Mouse (Mus musculus) thymus, adult 2 months (tissue): Measurements from ENCODE around the gene Wipf2.

Experiments
- CTCF ChIP-seq: fragments of 200-500 bp; IDR thresholded peaks from 2 replicates; pipeline ENCODE4 v1.5.1; 2012; ENCODE audit warnings: mild to moderate bottlenecking, control low read depth, low read length, moderate library complexity, borderline replicate concordance; ENCODE audit not compliant: control insufficient read depth, poor library complexity, insufficient read depth; ENCODE audit errors: extremely low read depth
- POLR2A ChIP-seq: fragments of 200-500 bp; IDR thresholded peaks from 2 replicates; pipeline ENCODE4 v1.6.1; 2012; ENCODE audit warnings: mild to moderate bottlenecking, low read length, control low read depth, moderate library complexity; ENCODE audit not compliant: control insufficient read depth, poor library complexity, insufficient read depth; ENCODE audit errors: extremely low read depth

DNA sequence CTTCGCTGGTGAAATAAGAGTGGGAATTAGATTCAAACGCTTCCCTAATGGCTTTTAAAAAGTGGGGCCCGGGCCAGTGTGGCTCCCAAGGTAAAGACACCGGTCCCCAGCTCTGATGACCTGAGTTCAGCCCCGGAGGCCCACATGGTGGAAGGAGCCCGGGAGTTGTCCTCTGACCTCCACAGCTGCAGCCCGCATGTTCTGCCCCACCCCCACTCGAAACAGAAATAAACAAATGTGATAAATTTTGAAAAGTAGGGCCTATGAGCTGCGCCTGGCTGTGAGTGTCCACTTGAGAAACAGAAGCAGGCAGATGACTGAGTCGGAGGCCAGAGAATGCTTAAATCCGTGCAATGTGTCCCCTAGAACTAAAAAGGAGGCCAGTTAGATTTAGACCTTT, 50.8 kb downstream of the Wipf2 start:
- TF ChIP-seq CTCF (no peak), POLR2A (no peak)
